Mouse (Mus musculus): ENCODE results near the gene Sephs2. TPM values are rescaled to one million over a fixed set of nuclear protein-coding genes. Genes with fewer than 3 reads are reported as not detected.

Gene Sephs2
- polyA plus RNA-seq, 1 experiment from 2014 or later, result 65.2 TPM

DNA sequence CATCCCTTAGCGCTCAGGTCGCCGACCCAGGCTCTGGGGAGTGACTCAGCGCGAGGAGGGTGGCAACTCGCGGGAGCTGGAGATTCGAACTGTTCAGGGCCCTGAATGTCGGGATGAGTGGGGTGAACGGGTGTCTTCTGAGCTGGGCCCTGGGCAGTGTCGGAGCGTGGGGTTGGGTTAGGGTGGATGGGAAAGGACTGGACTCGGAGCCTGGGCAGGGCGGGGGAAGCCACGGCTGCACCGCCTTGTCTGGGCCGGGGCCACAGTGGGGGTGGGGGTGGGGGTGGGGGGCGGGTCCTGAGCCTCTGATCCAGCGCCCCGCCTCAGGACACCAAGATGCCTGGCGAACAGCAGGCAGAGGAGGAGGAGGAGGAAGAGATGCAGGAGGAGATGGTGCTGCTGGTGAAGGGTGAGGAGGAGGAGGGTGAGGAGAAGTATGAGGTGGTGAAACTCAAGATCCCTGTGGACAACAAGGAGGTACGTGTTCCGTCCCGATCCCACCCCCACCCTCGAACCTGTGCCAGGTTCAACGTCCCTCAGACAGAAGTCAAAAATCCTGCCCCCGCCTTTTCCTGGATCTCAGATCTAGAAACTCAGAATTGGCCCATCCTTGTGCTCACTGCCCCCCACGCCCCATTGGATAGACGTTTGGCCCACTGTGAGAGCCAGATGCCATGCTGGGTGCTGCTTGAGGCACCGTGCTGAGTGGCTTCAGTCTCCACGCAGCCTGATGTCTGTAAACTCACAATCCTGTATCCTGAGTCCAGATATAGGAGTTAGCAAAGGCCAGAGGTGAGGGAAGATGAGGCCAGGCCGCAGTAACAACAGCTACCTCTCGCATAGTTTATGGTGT is 29.0 kb downstream of the Sephs2 start:
- peak; percentile 67 for ATAC-seq (ENCODE audit: low FRiP score, low read depth)
- Histone ChIP-seq H3K27me3 (replicated peaks) (no peaks in the 10 kb centered on the region), H3K9me3 (no peaks in the 10 kb centered on the region), H3K36me3 (peaks cover 19% of the 10 kb centered on the region), H3K4me3 (peak overlapping the region; percentile 62), H3K4me1 (peaks cover 19% of the 10 kb centered on the region), H3K27ac (0 out of 2 replicates have a peak overlapping the region, but pooled peaks have one; percentile 55), H3K4me2 (replicated peaks) (peak overlapping the region; percentile 90), H3K9ac (peak overlapping the region; percentile 87)
- 15% methylated on average over 28 of the region's 33 CpGs for WGBS

DNA sequence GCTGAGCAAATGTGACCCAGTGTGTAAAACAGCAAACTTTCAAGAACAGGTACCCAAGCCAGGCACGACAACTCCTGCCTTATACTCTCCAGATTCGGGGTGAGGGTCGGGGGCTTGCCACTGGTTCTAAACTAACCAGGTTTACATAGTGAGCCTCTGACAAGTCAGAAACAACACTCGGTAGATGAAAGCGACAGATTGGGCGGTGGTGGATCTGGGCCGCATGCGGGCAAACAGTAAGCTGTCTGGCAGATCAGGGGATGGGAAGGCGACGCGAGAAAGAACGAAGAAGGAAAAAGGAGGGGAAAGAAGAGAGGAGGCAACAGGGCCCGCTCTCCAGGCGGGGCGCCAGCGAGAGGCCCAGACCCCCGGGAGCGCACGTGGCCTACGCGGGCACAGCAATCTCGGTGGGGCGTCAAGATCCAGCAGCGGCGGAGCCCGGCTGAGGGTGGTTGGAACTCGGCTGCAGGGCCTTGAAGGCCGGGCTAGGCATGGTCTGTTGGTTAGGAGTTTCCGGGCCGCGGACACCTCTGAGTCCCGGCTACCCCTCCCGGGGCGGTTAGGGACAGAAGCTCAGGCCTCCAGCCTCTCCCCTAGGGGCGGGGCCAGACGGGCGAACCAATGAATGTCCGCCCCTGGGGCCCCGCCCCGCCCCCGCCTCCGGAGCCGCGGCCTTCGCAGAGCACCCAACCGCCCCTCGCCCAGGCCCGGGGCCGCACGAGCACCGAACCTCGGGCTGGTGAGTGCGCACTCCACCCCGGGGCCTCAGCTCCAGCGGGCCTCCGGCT is 29.8 kb downstream of the Sephs2 start, which contains the start of gene Zfp771:
TSS of gene Zfp771 (plus strand) at position 405 of the 788 bp plus-strand sequence.
- peak; percentile 94 for ATAC-seq (ENCODE audit: low FRiP score, low read depth)
- peak within 1 kb of the TSS; percentile 90 for H3K4me2 ChIP-seq (replicated peaks)
- H3K27me3 ChIP-seq (replicated peaks), result no peaks in the 10 kb centered on the region
- H3K4me3 ChIP-seq, result peak within 1 kb of the TSS; percentile 62
- no peaks in the 10 kb centered on the region for H3K9me3 ChIP-seq
- 1% methylated on average over 53 of the region's 56 CpGs for WGBS
- peaks cover 15% of the 10 kb centered on the region for H3K36me3 ChIP-seq
- peak within 1 kb of the TSS; percentile 87 for H3K9ac ChIP-seq
- H3K4me1 ChIP-seq, result peaks cover 19% of the 10 kb centered on the region
- H3K27ac ChIP-seq, result 0 out of 2 replicates have a peak within 1 kb of the TSS, but pooled peaks have one; percentile 55

DNA sequence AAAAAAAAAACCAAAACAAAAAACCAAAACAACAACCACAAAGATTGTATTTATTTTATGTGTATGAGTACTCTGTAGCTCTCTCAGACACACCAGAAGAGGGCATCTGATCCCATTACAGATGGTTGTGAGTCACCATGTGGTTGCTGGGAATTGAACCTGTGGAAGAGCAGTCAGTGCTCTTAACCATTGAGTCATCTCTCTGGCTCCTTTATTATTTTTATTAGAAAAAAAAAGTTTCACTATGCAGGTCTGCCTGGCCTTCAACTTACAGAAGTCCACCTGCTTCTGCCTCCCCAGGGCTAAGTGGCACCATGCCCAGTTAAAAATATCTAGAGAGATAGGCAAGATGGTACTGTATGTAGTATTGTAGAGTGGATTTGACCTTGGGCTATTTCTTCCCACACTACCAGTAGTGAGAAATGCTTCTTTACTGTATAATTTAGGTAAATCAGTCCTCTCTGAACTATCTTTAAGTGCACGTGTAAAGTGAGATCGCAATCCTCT is 30.4 kb downstream of the Sephs2 start:
- Histone ChIP-seq H3K27me3 (replicated peaks) (no peaks in the 10 kb centered on the region), H3K27ac (no peak overlapping the region), H3K36me3 (peaks cover 22% of the 10 kb centered on the region), H3K9me3 (no peaks in the 10 kb centered on the region), H3K4me1 (peaks cover 19% of the 10 kb centered on the region), H3K4me3 (no peak overlapping the region; the same call in 1 of the 2 replicates), H3K4me2 (replicated peaks) (peak overlapping the region; percentile 90), H3K9ac (0 out of 2 replicates have a peak overlapping the region, but pooled peaks have one; percentile 87)
- ATAC-seq (ENCODE audit: low FRiP score, low read depth), result no peak
- 35% methylated on average over 2 of the region's 2 CpGs for WGBS

DNA sequence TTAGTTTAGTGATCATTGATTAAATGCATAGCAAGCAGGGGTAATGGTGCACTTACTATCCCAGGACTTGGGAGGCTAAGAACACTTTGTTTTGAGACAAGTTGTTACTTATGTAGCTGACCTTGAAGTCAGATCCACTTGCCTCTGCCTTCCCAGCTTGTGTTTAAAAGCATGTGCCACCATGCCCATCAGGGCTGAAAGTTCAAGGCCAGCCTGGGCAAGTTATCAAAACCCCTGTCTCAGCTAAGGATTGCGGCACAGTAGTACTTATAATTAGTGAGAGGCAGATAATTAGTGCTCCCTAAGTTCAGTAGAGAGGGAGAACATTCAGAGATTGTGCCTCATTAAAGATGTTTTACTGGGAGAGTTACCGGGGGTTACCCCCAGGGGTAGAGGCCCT is 39.1 kb downstream of the Sephs2 start:
- no peak overlapping the region for H3K27ac ChIP-seq
- H3K9me3 ChIP-seq, result no peaks in the 10 kb centered on the region
- WGBS, result 94% methylated on average over 2 of the region's 2 CpGs
- no peak overlapping the region for H3K4me3 ChIP-seq
- peaks cover 57% of the 10 kb centered on the region for H3K36me3 ChIP-seq
- no peak overlapping the region; the same call in 1 of the 2 replicates for H3K9ac ChIP-seq
- ATAC-seq (ENCODE audit: low FRiP score, low read depth), result no peak
- no peaks in the 10 kb centered on the region for H3K27me3 ChIP-seq (replicated peaks)
- peak overlapping the region; percentile 86 for H3K4me2 ChIP-seq (replicated peaks)
- H3K4me1 ChIP-seq, result peaks cover 29% of the 10 kb centered on the region

DNA sequence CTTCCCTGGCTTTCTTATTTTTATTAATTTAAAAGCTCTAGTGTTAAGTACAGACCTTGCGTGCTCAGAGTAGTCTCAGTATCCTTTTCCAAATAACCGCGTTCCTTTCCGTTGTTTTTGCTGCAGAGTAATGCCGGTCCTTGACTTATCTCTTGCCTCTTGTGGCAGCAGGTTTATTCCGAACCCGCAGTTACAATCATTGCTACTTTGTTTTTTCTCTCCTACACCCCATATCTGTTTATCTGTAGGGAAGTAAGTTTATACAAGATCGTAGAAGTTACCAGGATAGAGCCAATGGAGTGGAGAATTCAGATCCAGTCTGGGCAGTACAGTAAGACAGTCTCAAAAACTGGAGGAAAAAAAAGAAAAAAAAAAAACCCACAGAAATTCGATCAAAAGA is 40.1 kb downstream of the Sephs2 start:
- 6% methylated on average over 9 of the region's 9 CpGs for WGBS
- no peaks in the 10 kb centered on the region for H3K9me3 ChIP-seq
- peaks cover 60% of the 10 kb centered on the region for H3K36me3 ChIP-seq
- peak overlapping the region; percentile 98; the same call in 1 of the 2 replicates for H3K27ac ChIP-seq
- H3K27me3 ChIP-seq (replicated peaks), result no peaks in the 10 kb centered on the region
- ATAC-seq (ENCODE audit: low FRiP score, low read depth), result no peak
- peak overlapping the region; percentile 86 for H3K4me2 ChIP-seq (replicated peaks)
- H3K4me1 ChIP-seq, result peaks cover 30% of the 10 kb centered on the region
- H3K9ac ChIP-seq, result peak overlapping the region; percentile 96
- peak overlapping the region; percentile 90 for H3K4me3 ChIP-seq

DNA sequence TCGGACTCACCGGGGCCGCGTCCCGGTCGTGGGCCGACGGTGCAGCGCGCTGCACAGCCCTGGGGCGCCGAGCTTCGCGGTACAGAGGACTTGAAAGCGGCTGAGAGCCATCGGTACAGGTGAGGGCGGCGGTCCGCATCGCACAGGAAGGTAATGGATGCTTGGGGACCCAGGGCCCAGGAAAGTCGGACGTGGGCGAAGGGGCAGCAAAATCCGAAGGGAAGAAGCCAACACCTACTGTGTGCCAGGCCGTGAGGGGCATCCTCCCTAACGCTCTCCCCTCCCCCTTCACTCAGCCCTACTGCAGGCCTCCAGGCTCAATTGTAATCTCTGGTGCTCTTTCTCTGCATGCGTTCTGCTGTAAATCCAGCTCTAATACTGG is 40.5 kb downstream of the Sephs2 start:
- Histone ChIP-seq H3K27ac (peak overlapping the region; percentile 98), H3K4me3 (peak overlapping the region; percentile 90), H3K4me1 (peaks cover 30% of the 10 kb centered on the region), H3K4me2 (replicated peaks) (peak overlapping the region; percentile 86), H3K9ac (peak overlapping the region; percentile 96), H3K36me3 (peaks cover 56% of the 10 kb centered on the region), H3K27me3 (replicated peaks) (no peaks in the 10 kb centered on the region), H3K9me3 (no peaks in the 10 kb centered on the region)
- ATAC-seq (ENCODE audit: low FRiP score, low read depth), result peak; percentile 52
- WGBS, result under 1% methylated on average over 27 of the region's 27 CpGs

DNA sequence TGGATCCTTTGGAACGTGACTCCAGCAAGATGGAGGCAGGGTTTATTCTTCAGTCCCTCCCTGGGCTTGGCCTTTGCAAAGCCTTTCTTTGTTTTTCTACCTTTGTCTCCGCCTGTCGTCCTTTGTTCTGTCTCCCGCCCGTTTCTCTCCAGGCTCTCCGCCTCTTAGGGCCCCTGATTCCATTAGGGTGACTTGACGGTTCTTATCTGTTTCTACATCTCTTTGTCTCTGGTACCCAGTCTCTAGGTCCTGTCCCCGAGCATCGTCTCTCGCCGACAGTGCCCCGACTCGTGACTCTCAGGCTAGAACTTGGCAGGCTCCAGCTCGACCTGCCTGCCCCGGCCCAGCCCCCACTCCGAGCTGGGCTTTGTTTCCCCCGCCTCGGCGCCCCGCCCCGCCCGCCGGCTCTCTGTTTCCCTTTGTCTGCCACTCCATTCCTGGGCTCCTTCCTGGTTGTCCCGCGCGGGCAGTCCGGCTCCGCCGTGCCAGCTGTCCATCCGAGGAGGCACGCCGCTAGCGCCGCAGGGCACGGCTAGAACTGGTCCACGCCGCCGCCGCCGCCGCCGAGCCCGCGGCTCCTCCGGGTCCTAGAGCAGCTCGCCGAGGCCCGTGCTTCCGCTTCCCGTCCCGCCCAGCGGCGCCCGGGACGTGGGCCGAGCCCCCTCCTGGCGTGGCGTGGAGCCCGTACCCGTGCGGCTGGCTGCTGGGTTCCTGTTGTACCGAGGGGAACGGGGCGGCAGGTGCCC is 41.1 kb downstream of the Sephs2 start, which contains the start of the genes Zfp553 and Sept1:
TSS of gene Zfp553 (plus strand) at position 440 of the 746 bp plus-strand sequence.
TSS of gene Sept1 (minus strand) at position 509 of the 746 bp plus-strand sequence.
- peak within 1 kb of the TSS; percentile 90 for H3K4me3 ChIP-seq
- H3K4me1 ChIP-seq, result peaks cover 30% of the 10 kb centered on the region
- peak within 1 kb of the TSS; percentile 96 for H3K9ac ChIP-seq
- ATAC-seq (ENCODE audit: low FRiP score, low read depth), result peak; percentile 91
- H3K9me3 ChIP-seq, result no peaks in the 10 kb centered on the region
- H3K4me2 ChIP-seq (replicated peaks), result peak within 1 kb of the TSS; percentile 86
- H3K27me3 ChIP-seq (replicated peaks), result no peaks in the 10 kb centered on the region
- H3K36me3 ChIP-seq, result peaks cover 50% of the 10 kb centered on the region
- H3K27ac ChIP-seq, result peak within 1 kb of the TSS; percentile 98
- WGBS, result under 1% methylated on average over 64 of the region's 64 CpGs

DNA sequence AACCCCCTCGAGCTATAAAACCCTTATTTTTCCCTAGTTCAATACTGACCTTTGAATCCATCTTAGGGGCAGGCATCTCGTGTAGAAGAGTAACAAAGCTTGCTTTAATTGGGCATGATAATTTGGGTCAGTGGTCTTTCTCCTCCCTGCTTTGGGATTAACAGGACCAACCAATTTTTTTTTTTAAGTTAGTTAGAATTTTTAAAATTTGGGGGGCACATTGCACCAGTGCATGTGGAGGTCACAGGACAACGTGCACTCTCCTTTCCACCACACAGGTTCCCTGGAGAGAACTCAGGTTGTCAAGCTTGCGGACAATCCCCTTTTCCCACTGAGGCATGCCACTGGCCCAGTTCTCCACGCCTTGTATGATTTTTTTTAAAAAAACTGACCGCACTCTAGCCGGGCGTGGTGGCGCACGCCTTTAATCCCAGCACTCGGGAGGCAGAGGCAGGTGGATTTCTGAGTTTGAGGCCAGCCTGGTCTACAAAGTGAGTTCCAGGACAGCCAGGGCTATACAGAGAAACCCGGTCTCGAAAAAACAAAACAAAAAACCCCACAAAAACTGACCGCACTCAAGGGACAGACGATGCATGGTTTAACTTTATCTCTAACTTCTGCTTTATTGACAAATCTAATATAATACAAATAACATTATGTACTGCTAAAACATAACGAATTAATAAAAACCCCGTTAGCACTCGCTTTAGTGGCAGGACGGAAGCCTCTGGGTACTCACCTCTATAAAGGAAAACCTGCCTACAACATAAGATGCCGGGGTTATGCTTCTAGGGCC is 41.8 kb downstream of the Sephs2 start:
- Histone ChIP-seq H3K4me2 (replicated peaks) (peak overlapping the region; percentile 86), H3K27ac (peak overlapping the region; percentile 98), H3K4me3 (peak overlapping the region; percentile 90), H3K4me1 (peaks cover 30% of the 10 kb centered on the region), H3K9ac (peak overlapping the region; percentile 96), H3K27me3 (replicated peaks) (no peaks in the 10 kb centered on the region), H3K36me3 (peaks cover 42% of the 10 kb centered on the region), H3K9me3 (no peaks in the 10 kb centered on the region)
- ATAC-seq (ENCODE audit: low FRiP score, low read depth), result no peak
- 10% methylated on average over 20 of the region's 20 CpGs for WGBS

DNA sequence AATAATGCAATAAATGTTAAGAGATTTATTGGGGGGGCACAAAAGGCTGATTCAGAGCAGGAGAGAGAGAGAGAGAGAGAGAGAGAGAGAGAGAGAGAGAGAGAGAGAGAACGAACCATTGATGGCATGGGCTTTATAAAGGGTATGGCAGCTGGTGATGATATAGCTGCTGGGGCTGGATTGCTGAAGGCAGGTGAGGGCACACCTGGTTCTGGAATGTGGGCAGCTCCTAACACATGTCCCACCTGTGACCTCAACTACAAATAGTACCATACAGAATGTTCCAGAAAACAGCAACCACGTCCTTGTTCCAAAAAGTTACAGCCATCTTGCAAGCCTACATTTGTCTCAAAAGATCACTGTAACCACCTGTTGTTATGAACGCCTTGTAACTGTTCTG is 42.5 kb downstream of the Sephs2 start:
- 63% methylated on average over 2 of the region's 3 CpGs for WGBS
- Histone ChIP-seq H3K27ac (no peak overlapping the region), H3K36me3 (peaks cover 36% of the 10 kb centered on the region), H3K9ac (peak overlapping the region; percentile 96), H3K27me3 (replicated peaks) (no peaks in the 10 kb centered on the region), H3K4me1 (peaks cover 30% of the 10 kb centered on the region), H3K9me3 (no peaks in the 10 kb centered on the region), H3K4me2 (replicated peaks) (peak overlapping the region; percentile 86), H3K4me3 (peak overlapping the region; percentile 90)
- ATAC-seq (ENCODE audit: low FRiP score, low read depth), result no peak

DNA sequence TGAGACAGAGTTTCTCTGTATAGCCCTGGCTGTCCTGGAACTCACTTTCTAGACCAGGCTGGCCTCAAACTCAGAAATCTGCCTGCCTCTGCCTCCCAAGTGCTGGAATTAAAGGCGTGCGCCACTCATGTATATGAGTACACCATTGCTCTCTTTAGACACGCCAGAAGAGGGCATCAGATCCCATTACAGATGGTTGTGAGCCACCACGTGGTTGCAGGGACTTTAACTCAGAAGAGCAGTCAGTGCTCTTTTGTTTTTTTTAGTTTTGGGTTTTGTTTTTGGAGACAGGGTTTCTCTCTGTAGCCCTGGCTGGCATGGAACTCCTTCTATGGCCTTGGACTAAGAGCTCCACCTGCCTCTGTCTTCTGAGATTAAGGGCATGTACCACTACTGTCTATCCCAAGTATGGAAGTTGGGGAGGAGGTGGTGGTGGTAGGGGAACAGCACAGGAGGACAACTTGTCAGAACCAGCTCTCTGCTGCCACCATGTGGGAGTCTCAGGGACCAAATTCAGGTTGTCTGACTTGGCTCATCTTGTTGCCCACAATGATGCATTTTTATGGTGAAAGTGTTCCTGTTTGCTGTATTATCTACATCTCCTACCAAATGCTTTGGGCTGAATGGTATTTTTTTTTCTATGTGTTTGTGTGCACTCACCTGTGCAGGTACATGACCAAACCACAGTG is 45.1 kb downstream of the Sephs2 start:
- 66% methylated on average over 4 of the region's 4 CpGs for WGBS
- peaks cover 19% of the 10 kb centered on the region for H3K36me3 ChIP-seq
- H3K27ac ChIP-seq, result no peak overlapping the region
- H3K27me3 ChIP-seq (replicated peaks), result no peaks in the 10 kb centered on the region
- H3K4me2 ChIP-seq (replicated peaks), result no peak overlapping the region
- H3K4me1 ChIP-seq, result peaks cover 21% of the 10 kb centered on the region
- ATAC-seq (ENCODE audit: low FRiP score, low read depth), result no peak
- H3K9me3 ChIP-seq, result no peaks in the 10 kb centered on the region
- no peak overlapping the region for H3K4me3 ChIP-seq
- H3K9ac ChIP-seq, result no peak overlapping the region

Data from neural tube, embryonic 12.5 days (tissue).